Mouse (Mus musculus) megakaryocyte, embryonic 14.5 days (primary cell): Measurements from ENCODE around the gene Treh.

Source experiments
- FLI1 ChIP-seq: IDR thresholded peaks from 2 replicates; pipeline ENCODE4 v1.6.1; 2012; ENCODE audit warnings: low read length, inconsistent platforms, mixed read lengths
- GATA1 ChIP-seq: IDR thresholded peaks from 3 replicates; pipeline ENCODE4 v1.6.1; 2012; ENCODE audit warnings: mixed read lengths, low read length, inconsistent platforms, borderline replicate concordance

DNA sequence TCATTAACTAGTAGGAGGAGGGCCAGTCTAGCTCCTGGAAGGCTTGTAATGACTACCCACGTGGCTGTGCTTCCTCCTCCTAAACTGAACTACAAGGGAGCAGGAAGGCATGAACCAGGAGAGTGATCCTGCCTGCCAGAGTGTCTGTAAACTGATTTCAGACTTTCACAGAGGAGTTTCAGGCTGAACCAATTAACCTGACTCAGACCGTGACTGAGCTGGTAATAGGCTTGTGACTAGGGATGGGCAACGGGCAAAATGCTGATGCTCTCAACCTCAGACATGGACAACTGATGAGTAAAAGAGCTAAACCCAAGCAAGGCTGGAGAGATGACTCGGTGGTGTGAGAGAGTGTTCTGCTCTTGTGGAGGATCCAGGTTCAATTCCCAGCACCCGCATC, 54.4 kb downstream of the Treh start:
- no peak for TF ChIP-seq GATA1
- TF ChIP-seq FLI1 = no peak
